Mouse (Mus musculus) heart, embryonic 10.5 days (tissue): ENCODE measurements around the gene Scp2. TPM values are rescaled to one million over a fixed set of nuclear protein-coding genes. Genes with fewer than 3 reads are reported as not detected.

Experiments used
- DNase-seq: peaks from one replicate; pipeline ENCODE4 v3.0.0-alpha.2; 2017; ENCODE audit warnings: low spot score
- H3K27ac ChIP-seq: fragments of 300-500 bp; sonication (generic); 2 replicates; pipeline ENCODE4 v1.5.1; 2016; ENCODE audit warnings: mild to moderate bottlenecking
- H3K27me3 ChIP-seq: fragments of 300-500 bp; sonication (generic); 2 replicates; pipeline ENCODE4 v1.6.1; 2016; ENCODE audit warnings: mild to moderate bottlenecking; ENCODE audit not compliant: poor library complexity, insufficient read depth, severe bottlenecking
- H3K36me3 ChIP-seq: fragments of 300-500 bp; sonication (generic); 2 replicates; pipeline ENCODE4 v1.6.1; 2016; ENCODE audit warnings: mild to moderate bottlenecking, moderate library complexity
- H3K4me1 ChIP-seq: fragments of 300-500 bp; sonication (generic); 2 replicates; pipeline ENCODE4 v1.6.1; 2016; ENCODE audit warnings: mild to moderate bottlenecking
- H3K4me3 ChIP-seq: fragments of 300-500 bp; sonication (generic); 2 replicates; pipeline ENCODE4 v1.5.1; 2016; ENCODE audit warnings: mild to moderate bottlenecking, moderate library complexity
- H3K9me3 ChIP-seq: fragments of 300-500 bp; sonication (generic); 2 replicates; pipeline ENCODE4 v1.6.1; 2016; ENCODE audit warnings: mild to moderate bottlenecking, moderate library complexity
- WGBS: fragments of 180-500 bp; shearing (Covaris S2); methylation state at CpG from one replicate; pipeline ENCODE4 v1.1.7; 2016; 5-methylcytosine and 5-hydroxymethylcytosine counted together
- polyA plus RNA-seq: library from polyadenylated mRNA; unstranded; fragments of >200 nt; fragmentation: Nextera tagmentation; extraction: Ambion mirVana; gene quantifications from 2 replicates; pipeline ENCODE4 v1.2.1, GENCODE M21; 2016

Scp2 gene
- polyA plus RNA-seq, 1 experiment from 2014 or later = 191 TPM

DNA sequence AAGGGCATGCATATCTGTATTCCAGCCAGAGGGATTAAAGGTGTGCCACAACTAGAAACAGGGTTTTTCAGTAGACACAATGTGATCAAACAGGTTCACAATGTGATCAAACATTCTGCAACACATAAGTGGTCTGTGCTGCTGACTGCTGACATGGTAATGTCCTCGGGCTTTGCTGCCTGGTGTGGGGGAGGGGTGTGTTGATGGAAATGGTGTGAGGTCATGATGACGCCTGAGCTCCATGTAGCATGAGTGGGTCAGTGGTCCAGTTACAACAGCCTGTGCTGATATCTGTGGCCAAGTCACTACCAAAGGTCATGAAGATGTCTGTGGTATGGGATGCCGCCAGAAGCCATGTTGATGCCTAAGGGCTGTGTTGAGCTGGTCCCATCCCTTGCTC, 14.3 kb downstream of the Scp2 start:
- Histone ChIP-seq H3K4me3 (no peak overlapping the region), H3K27me3 (no peaks in the 10 kb centered on the region), H3K36me3 (no peaks in the 10 kb centered on the region), H3K9me3 (no peaks in the 10 kb centered on the region), H3K27ac (no peak overlapping the region), H3K4me1 (peaks cover 8% of the 10 kb centered on the region; the same call in 1 of the 2 replicates)
- 82% methylated on average over 3 of the region's 3 CpGs for WGBS
- DNase-seq = no peak

DNA sequence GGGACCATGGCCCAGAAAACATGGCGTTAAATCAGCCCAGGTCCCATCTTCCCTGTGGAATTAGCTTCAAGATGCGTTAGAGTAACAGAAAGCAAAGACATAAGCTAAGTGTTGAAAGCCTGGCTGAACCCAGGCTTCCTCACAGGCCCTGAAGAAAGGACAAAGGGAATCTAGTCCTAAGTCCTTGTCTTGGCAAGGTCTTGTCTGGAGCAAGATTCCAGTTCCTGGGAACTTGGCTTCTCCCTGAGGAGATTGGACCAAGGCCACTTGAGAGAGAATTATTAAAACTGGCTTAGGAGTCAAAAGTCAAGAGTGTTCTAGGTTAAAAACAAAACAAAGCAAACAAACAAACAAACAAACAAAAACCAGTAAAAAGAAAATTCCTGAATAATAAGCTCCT, 16.5 kb downstream of the Scp2 start:
- 79% methylated on average over 2 of the region's 2 CpGs for WGBS
- Histone ChIP-seq H3K36me3 (no peaks in the 10 kb centered on the region), H3K27me3 (no peaks in the 10 kb centered on the region), H3K4me3 (no peak overlapping the region), H3K27ac (no peak overlapping the region), H3K4me1 (peaks cover 8% of the 10 kb centered on the region; the same call in 1 of the 2 replicates), H3K9me3 (no peaks in the 10 kb centered on the region)
- DNase-seq = no peak

DNA sequence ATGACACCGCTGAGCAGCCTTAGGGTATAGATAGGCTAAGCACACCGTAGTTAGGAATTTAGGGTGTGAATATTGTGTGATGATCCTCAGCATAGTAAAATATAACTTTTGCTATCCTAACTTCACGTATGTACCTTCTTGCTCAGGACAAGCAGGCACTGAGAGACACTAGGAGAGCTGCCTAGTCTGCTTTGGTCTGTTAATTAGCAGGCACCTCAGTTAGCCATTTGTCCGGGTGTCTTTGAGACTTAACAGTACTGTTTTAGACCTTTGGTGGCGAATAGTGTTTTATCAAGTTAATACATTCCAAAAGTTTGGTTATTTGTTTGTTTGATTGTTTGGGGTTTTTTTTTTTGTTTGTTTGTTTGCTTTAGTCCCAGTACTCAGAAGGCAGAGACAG, 17.3 kb downstream of the Scp2 start:
- 86% methylated on average over 5 of the region's 5 CpGs for WGBS
- H3K27ac ChIP-seq = no peak overlapping the region

DNA sequence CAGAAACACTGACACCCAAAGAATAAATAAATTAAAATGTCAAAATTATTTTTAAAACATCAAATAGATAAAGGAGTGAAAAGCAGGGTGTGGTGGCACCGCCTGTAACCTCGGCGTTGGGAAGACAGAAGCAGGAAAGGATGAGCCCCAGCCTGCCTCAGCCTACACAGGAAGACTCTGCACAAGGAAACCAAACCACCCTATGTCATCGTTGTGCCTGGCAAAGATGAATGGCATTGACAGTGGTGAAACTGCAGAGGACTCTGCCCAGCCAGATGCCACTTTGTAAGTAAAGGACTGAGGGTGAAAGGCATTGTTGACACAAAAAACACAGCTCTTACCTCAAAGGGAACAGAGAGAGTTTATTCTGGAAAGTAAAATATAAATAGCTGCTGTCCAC, 18.5 kb downstream of the Scp2 start:
- no peak for DNase-seq
- Histone ChIP-seq H3K4me3 (no peak overlapping the region), H3K36me3 (no peaks in the 10 kb centered on the region), H3K4me1 (peaks cover 8% of the 10 kb centered on the region; the same call in 1 of the 2 replicates), H3K27me3 (no peaks in the 10 kb centered on the region), H3K27ac (no peak overlapping the region), H3K9me3 (no peaks in the 10 kb centered on the region)
- 84% methylated on average over 4 of the region's 4 CpGs for WGBS

More for the DNA sequence above, 17.3 kb downstream of the Scp2 start:
- no peak for DNase-seq
- peaks cover 8% of the 10 kb centered on the region; the same call in 1 of the 2 replicates for H3K4me1 ChIP-seq
- no peaks in the 10 kb centered on the region for H3K36me3 ChIP-seq
- no peaks in the 10 kb centered on the region for H3K27me3 ChIP-seq
- H3K9me3 ChIP-seq = no peaks in the 10 kb centered on the region
- H3K4me3 ChIP-seq = no peak overlapping the region

DNA sequence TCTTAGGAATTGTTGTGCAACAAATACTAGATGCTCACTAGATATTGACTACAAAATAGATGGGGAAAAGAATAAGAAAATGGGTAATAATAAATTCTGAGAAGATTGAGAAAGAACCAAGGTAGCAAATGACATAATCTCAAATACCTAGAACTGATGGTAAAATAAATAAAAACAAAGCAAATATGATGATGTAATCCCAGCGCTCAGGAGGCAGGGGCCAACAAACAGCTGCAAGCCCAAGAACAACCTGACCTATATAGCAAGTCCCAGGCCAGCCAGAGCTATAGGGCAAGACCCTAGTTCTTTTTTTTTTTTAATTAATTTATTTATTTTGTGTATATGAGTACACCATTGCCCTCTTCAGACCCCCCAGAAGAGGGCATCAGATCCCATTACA, 20.7 kb downstream of the Scp2 start:
- Histone ChIP-seq H3K27ac (no peak overlapping the region), H3K4me1 (peaks cover 8% of the 10 kb centered on the region; the same call in 1 of the 2 replicates), H3K27me3 (no peaks in the 10 kb centered on the region), H3K36me3 (no peaks in the 10 kb centered on the region), H3K4me3 (no peak overlapping the region), H3K9me3 (no peaks in the 10 kb centered on the region)
- DNase-seq = no peak
- 93% methylated on average over 1 of the region's 1 CpGs for WGBS

DNA sequence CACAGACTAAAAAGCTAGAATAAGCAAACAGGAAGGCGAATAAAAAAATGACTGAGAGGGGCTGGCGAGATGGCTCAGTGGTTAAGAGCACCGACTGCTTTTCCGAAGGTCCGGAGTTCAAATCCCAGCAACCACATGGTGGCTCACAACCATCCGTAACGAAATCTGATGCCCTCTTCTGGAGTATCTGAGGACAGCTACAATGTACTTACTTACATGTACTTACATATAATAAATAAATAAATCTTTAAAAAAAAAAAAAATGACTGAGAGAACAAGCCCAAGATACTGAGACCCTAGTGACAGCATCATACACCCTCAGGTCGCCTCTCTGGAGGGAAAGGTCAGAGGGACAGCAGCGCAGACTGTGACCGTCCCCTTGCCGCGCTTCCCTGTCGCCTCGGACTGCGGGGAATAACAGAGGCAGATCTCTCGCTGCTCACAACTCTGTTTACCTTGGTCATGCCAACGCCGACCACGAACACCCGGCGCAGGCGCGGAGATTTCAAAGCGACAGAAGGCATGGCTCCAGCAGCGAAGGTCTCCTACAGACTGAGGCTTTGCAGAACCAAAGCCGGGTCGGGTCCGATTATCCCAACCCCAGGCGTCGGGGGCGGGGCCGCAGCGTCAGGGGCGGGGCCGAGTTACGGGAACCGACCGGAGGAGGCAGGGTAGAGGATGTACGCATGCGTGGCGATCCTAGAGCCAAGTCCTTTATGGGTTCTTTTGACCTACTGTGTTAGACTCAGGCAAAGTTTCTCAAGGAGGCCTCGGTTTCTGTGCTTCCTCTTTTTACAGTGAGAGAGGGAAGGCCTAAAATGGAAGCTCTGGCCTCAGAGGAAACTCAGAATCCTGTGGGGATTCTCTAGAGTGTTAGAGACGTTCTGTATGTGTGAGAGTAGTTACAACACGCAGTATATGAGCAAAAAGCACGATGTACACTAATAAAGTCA, 26.6 kb downstream of the Scp2 start:
- no peaks in the 10 kb centered on the region for H3K27me3 ChIP-seq
- no peaks in the 10 kb centered on the region for H3K9me3 ChIP-seq
- peak overlapping the region; percentile 87 for H3K27ac ChIP-seq
- 12% methylated on average over 45 of the region's 45 CpGs for WGBS
- H3K4me3 ChIP-seq = peak overlapping the region; percentile 74
- DNase-seq = peak; percentile 95
- no peaks in the 10 kb centered on the region for H3K4me1 ChIP-seq
- H3K36me3 ChIP-seq = no peaks in the 10 kb centered on the region

DNA sequence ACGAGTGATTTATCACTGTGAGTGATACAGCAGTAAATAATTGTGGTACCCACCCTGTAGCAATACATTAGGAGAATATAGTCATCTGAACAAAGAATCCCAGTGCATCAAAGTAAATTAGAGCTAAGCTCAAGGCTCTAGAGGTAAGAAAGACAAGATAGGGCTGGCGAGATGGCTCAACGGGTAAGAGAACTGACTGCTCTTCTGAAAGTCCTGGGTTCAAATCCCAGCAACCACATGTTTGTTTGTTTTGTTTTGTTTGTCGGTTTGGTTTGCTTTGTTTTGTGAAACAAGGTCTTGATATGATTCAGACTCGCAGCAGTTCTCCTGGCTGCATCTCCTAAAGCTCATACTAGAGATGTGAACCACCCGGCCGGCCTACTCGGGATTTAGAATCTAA, 27.3 kb downstream of the Scp2 start:
- WGBS = 86% methylated on average over 8 of the region's 8 CpGs
- Histone ChIP-seq H3K27me3 (no peaks in the 10 kb centered on the region), H3K36me3 (no peaks in the 10 kb centered on the region), H3K27ac (no peak overlapping the region), H3K4me3 (no peak overlapping the region), H3K9me3 (no peaks in the 10 kb centered on the region), H3K4me1 (no peaks in the 10 kb centered on the region)
- no peak for DNase-seq

DNA sequence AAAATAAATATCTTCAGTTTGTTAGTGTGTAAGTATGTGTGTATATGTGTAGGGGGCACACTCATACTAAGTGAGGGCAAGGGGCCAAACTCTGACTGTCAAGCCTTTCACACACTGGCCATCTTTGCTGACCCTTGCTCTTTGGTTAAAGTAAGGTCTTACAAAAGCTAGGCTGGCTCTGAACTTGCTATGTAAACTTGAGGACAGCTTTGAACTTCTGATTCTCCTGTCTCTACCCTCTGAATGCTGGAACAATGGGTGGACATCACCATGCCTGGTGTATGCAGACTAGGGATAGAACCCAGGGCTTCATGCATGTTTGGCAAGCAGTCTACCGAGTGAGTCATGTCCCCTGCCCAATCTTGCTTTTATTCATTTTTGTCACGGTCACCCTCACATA, 28.3 kb downstream of the Scp2 start:
- DNase-seq = no peak
- no peaks in the 10 kb centered on the region for H3K4me1 ChIP-seq
- WGBS = 88% methylated on average over 2 of the region's 2 CpGs
- no peaks in the 10 kb centered on the region; the same call in 1 of the 2 replicates for H3K36me3 ChIP-seq
- H3K9me3 ChIP-seq = no peaks in the 10 kb centered on the region
- no peak overlapping the region for H3K4me3 ChIP-seq
- no peaks in the 10 kb centered on the region for H3K27me3 ChIP-seq
- H3K27ac ChIP-seq = no peak overlapping the region

DNA sequence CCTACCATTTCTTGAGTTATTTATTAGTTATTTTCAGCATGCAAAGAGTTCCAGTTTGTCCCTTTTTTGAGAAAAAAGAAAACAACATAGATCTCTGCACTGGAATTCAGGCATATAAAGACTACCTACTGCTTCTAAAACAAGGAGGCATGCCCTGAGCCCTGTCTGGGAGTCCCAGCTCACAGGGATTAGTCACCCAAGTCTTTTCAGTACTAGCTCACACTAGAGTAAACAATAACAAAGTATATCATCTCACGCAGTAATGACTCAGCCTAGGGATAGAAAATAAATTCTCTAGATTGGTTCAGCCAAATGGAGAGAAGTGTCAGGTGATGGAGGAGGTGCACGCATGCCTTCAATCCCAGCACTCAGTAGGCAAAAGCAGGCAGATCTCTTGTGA, 34.1 kb downstream of the Scp2 start:
- H3K4me3 ChIP-seq = no peak overlapping the region
- DNase-seq = no peak
- H3K9me3 ChIP-seq = no peaks in the 10 kb centered on the region
- peaks cover 4% of the 10 kb centered on the region; the same call in 1 of the 2 replicates for H3K36me3 ChIP-seq
- no peaks in the 10 kb centered on the region for H3K4me1 ChIP-seq
- H3K27ac ChIP-seq = no peak overlapping the region
- no peaks in the 10 kb centered on the region for H3K27me3 ChIP-seq
- WGBS = 86% methylated on average over 2 of the region's 2 CpGs

DNA sequence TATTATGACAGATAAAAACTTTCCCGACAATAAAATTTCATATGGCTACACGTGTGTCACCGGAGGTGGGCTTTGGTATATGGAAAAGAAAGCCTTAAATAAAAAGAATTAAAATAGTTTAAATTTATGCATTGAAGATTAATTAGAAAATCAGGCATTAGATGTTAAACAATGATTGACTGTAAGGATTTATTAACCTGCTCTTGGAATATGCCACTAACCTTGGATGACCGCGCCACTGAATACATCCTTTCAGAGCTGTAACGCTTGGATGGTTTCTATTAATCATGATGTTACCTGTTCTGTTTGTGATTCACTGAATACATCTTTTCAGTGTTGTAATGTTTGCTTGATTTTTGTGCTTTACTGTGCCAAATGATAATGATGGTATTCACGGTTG, 35.1 kb downstream of the Scp2 start:
- no peaks in the 10 kb centered on the region for H3K4me1 ChIP-seq
- H3K9me3 ChIP-seq = no peaks in the 10 kb centered on the region
- no peak for DNase-seq
- H3K4me3 ChIP-seq = no peak overlapping the region
- no peaks in the 10 kb centered on the region for H3K27me3 ChIP-seq
- 90% methylated on average over 7 of the region's 7 CpGs for WGBS
- H3K27ac ChIP-seq = no peak overlapping the region
- H3K36me3 ChIP-seq = peaks cover 4% of the 10 kb centered on the region; the same call in 1 of the 2 replicates

DNA sequence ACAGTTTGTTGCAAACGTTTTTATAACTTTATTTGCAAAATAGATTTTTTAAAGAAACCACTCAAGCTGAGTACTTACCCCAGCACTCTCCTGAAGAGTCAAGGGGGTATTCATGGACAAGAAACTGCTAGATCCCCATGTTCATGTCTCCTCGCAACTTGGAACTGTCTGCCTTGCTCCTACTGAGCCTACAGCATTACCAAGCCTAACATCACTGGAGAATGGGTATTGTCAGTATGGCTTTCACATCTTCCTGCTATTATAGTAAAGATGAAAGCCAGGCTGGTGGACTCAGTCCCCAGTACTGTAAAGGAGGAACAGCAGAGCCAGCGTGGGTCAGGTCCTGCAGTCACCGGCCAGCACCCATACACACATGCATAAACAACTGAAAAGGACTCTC, 48.5 kb downstream of the Scp2 start, which contains the start of gene Podn:
Gene Podn, minus strand, starts transcription at position 101 of the 400 bp plus-strand sequence.
- 77% methylated on average over 4 of the region's 4 CpGs for WGBS
- no peaks in the 10 kb centered on the region for H3K27me3 ChIP-seq
- DNase-seq = no peak
- no peak within 1 kb of the TSS for H3K27ac ChIP-seq
- no peaks in the 10 kb centered on the region for H3K9me3 ChIP-seq
- peaks cover 8% of the 10 kb centered on the region; the same call in 1 of the 2 replicates for H3K36me3 ChIP-seq
- no peak within 1 kb of the TSS for H3K4me3 ChIP-seq
- no peaks in the 10 kb centered on the region for H3K4me1 ChIP-seq

DNA sequence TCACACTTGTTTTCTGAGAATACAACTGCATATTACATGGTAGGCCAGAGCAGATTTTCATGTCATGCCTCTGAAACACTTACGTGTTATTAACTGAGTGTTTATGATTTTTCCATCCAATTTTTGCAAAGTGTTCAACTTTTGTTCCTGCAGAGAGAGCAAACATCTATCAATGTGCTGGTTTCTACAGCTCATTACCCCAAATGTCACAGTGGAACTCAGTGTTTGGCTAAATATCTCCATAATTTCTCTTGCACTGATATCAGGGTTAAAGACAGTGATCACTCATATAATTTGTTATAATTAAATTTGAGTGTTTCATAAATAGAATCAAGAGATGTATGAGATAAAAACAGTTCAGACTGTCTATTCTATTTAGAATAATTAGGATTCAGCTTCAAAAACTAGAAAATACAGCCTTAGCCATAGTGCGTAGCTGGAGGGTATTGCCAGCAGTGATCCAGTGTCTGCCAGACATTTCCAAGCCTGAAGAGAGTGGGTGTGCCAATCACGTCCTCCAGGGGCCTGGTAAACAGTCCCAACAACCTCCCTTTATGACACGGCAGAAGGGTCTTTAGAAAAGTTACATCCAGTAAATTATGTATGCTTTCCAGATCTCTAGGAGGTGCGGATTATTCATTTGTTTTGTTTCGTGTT, 51.9 kb downstream of the Scp2 start:
- Histone ChIP-seq H3K9me3 (no peaks in the 10 kb centered on the region), H3K27me3 (no peaks in the 10 kb centered on the region), H3K4me1 (no peaks in the 10 kb centered on the region), H3K36me3 (peaks cover 8% of the 10 kb centered on the region; the same call in 1 of the 2 replicates), H3K27ac (no peak overlapping the region), H3K4me3 (no peak overlapping the region)
- no peak for DNase-seq
- WGBS = 83% methylated on average over 6 of the region's 6 CpGs

DNA sequence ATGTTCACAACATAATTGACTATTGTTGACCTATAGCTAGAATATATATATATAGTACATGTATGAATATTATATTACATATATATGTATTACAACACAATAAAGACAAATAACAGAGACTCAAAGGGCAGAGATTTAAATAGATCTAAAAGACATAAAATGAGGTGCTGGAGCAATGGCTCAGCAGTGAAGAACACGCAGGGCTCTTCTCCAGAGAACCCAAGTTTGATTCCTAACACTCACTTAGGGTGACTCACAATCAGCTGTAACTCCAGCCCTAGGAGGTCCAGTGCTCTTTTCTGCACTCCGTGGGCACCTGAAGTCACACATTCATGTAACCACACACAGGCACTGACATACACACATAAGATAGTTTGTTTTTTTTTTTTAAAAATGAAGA, 60.8 kb downstream of the Scp2 start:
- Histone ChIP-seq H3K27ac (no peak overlapping the region), H3K36me3 (no peaks in the 10 kb centered on the region), H3K9me3 (no peaks in the 10 kb centered on the region), H3K4me3 (no peak overlapping the region), H3K4me1 (0 out of 2 replicates have a peak, but pooled peaks cover 4% of the 10 kb centered on the region), H3K27me3 (no peaks in the 10 kb centered on the region)
- no peak for DNase-seq
- WGBS = 87% methylated on average over 2 of the region's 2 CpGs
